Mouse (Mus musculus) neural tube, embryonic 12.5 days (tissue): ENCODE results near the gene Mapkap1. TPM values are rescaled to one million over a fixed set of nuclear protein-coding genes. Genes with fewer than 3 reads are reported as not detected.

ENCODE experiments used
- ATAC-seq: fragments of 200-750 bp; cut with Nextera tagmentation; 2 replicates; pipeline ENCODE4 v1.8.0; 2017; ENCODE audit warnings: low read depth, mild to moderate bottlenecking, moderate TSS enrichment, moderate library complexity; ENCODE audit not compliant: low FRiP score
- H3K27ac ChIP-seq: fragments of 300-500 bp; sonication (generic); 2 replicates; pipeline ENCODE4 v1.5.1; 2016
- H3K27me3 ChIP-seq: fragments of 300-500 bp; sonication (generic); replicated peaks from 2 replicates; pipeline ENCODE4 v1.6.1; 2016; ENCODE audit warnings: mild to moderate bottlenecking
- H3K36me3 ChIP-seq: fragments of 300-500 bp; sonication (generic); 2 replicates; pipeline ENCODE4 v1.6.1; 2016; ENCODE audit warnings: mild to moderate bottlenecking
- H3K4me1 ChIP-seq: fragments of 300-500 bp; sonication (generic); 2 replicates; pipeline ENCODE4 v1.6.1; 2016
- H3K4me2 ChIP-seq: fragments of 300-500 bp; sonication (generic); replicated peaks from 2 replicates; pipeline ENCODE4 v1.6.1; 2016; ENCODE audit warnings: mild to moderate bottlenecking
- H3K4me3 ChIP-seq: fragments of 300-500 bp; sonication (generic); 2 replicates; pipeline ENCODE4 v1.5.1; 2016
- H3K9ac ChIP-seq: fragments of 300-500 bp; sonication (generic); 2 replicates; pipeline ENCODE4 v1.6.1; 2016; ENCODE audit warnings: mild to moderate bottlenecking
- H3K9me3 ChIP-seq: fragments of 300-500 bp; sonication (generic); 2 replicates; pipeline ENCODE4 v1.6.1; 2016; ENCODE audit warnings: mild to moderate bottlenecking
- WGBS: fragments of 180-500 bp; shearing (Covaris S2); methylation state at CpG from one replicate; pipeline ENCODE4 v1.1.7; 2016; 5-methylcytosine and 5-hydroxymethylcytosine counted together
- polyA plus RNA-seq: library from polyadenylated mRNA; unstranded; fragments of >200 nt; fragmentation: Nextera tagmentation; extraction: Ambion mirVana; gene quantifications from 2 replicates; pipeline ENCODE4 v1.2.1, GENCODE M21; 2016

Mapkap1 gene
- polyA plus RNA-seq, 1 experiment from 2014 or later = 114 TPM

GRCm38 (mm10) chr2:34647410-34647809 is 240.8 kb downstream of the Mapkap1 start:
- H3K9ac ChIP-seq = no peak overlapping the region
- H3K4me3 ChIP-seq = no peak overlapping the region
- H3K9me3 ChIP-seq = no peaks in the 10 kb centered on the region
- ATAC-seq = no peak
- no peaks in the 10 kb centered on the region for H3K27me3 ChIP-seq
- H3K36me3 ChIP-seq = no peaks in the 10 kb centered on the region
- no peak overlapping the region for H3K27ac ChIP-seq
- no peak overlapping the region for H3K4me2 ChIP-seq
- peaks cover 11% of the 10 kb centered on the region for H3K4me1 ChIP-seq
- 68% methylated on average over 11 of the region's 11 CpGs for WGBS

- Histone ChIP-seq H3K4me1 (peaks cover 26% of the 10 kb centered on the region), H3K9me3 (no peaks in the 10 kb centered on the region), H3K4me3 (no peak overlapping the region), H3K4me2 (no peak overlapping the region), H3K36me3 (no peaks in the 10 kb centered on the region), H3K9ac (no peak overlapping the region), H3K27ac (no peak overlapping the region), H3K27me3 (no peaks in the 10 kb centered on the region; the same call in 1 of the 2 replicates)
- 29% methylated on average over 10 of the region's 10 CpGs for WGBS
- ATAC-seq = no peak
Observed at GRCm38 (mm10) chr2:34667820-34668219, 261.2 kb downstream of the Mapkap1 start.

- Histone ChIP-seq H3K9ac (no peak overlapping the region), H3K9me3 (no peaks in the 10 kb centered on the region), H3K4me2 (no peak overlapping the region), H3K4me1 (peaks cover 26% of the 10 kb centered on the region), H3K27ac (no peak overlapping the region), H3K36me3 (no peaks in the 10 kb centered on the region), H3K27me3 (no peaks in the 10 kb centered on the region; the same call in 1 of the 2 replicates), H3K4me3 (no peak overlapping the region)
- ATAC-seq = no peak
- 47% methylated on average over 17 of the region's 17 CpGs for WGBS
Observed at GRCm38 (mm10) chr2:34668440-34669191, 262.0 kb downstream of the Mapkap1 start.

GRCm38 (mm10) chr2:34669203-34669746 is 262.7 kb downstream of the Mapkap1 start:
- Histone ChIP-seq H3K9ac (no peak overlapping the region), H3K9me3 (no peaks in the 10 kb centered on the region), H3K4me2 (no peak overlapping the region), H3K27me3 (no peaks in the 10 kb centered on the region; the same call in 1 of the 2 replicates), H3K36me3 (no peaks in the 10 kb centered on the region), H3K27ac (no peak overlapping the region), H3K4me3 (no peak overlapping the region), H3K4me1 (peaks cover 26% of the 10 kb centered on the region)
- ATAC-seq = no peak
- WGBS = 67% methylated on average over 8 of the region's 8 CpGs

GRCm38 (mm10) chr2:34670470-34670869 is 263.9 kb downstream of the Mapkap1 start:
- no peak for ATAC-seq
- 82% methylated on average over 6 of the region's 6 CpGs for WGBS

GRCm38 (mm10) chr2:34671385-34672026 is 264.9 kb downstream of the Mapkap1 start:
- ATAC-seq = peak; percentile 65
- no peaks in the 10 kb centered on the region for H3K9me3 ChIP-seq
- H3K4me2 ChIP-seq = peak overlapping the region; percentile 69
- H3K9ac ChIP-seq = peak overlapping the region; percentile 63
- 34% methylated on average over 31 of the region's 31 CpGs for WGBS
- H3K27me3 ChIP-seq = no peaks in the 10 kb centered on the region; the same call in 1 of the 2 replicates
- peaks cover 17% of the 10 kb centered on the region for H3K36me3 ChIP-seq
- H3K4me3 ChIP-seq = peak overlapping the region; percentile 38
- peaks cover 23% of the 10 kb centered on the region for H3K4me1 ChIP-seq
- no peak overlapping the region for H3K27ac ChIP-seq

More at GRCm38 (mm10) chr2:34670470-34670869, 263.9 kb downstream of the Mapkap1 start:
- Histone ChIP-seq H3K4me2 (no peak overlapping the region), H3K4me1 (peaks cover 26% of the 10 kb centered on the region), H3K9ac (no peak overlapping the region), H3K27ac (no peak overlapping the region), H3K36me3 (peaks cover 7% of the 10 kb centered on the region; the same call in 1 of the 2 replicates), H3K9me3 (no peaks in the 10 kb centered on the region), H3K4me3 (no peak overlapping the region), H3K27me3 (no peaks in the 10 kb centered on the region; the same call in 1 of the 2 replicates)

GRCm38 (mm10) chr2:34673846-34674245 is 267.3 kb downstream of the Mapkap1 start:
- no peak overlapping the region for H3K9ac ChIP-seq
- H3K4me2 ChIP-seq = no peak overlapping the region
- H3K27ac ChIP-seq = no peak overlapping the region
- peaks cover 9% of the 10 kb centered on the region for H3K4me1 ChIP-seq
- no peaks in the 10 kb centered on the region; the same call in 1 of the 2 replicates for H3K27me3 ChIP-seq
- H3K36me3 ChIP-seq = peaks cover 40% of the 10 kb centered on the region
- no peak for ATAC-seq
- 87% methylated on average over 11 of the region's 11 CpGs for WGBS
- no peaks in the 10 kb centered on the region for H3K9me3 ChIP-seq
- H3K4me3 ChIP-seq = no peak overlapping the region

Other genes with a start within 250 kb of the Mapkap1 start
- gene Pbx3, start 33.6 kb upstream of the Mapkap1 start, polyA plus RNA-seq = 92.9 and 93.9 TPM in 2 replicates